Mouse (Mus musculus) layer of hippocampus, adult 8-10 months (tissue): ENCODE measurements at regions not wholly inside any gene's neighbourhood (a gene's known extent, or its start where the extent isn't known, plus 50 kb on each side); places are given as distances from the start of the nearest gene placed in this dataset.
A peak's percentile ranks its signal among the peaks of the same experiment; 100 is the strongest.

Experiments used
- DNase-seq, 2 experiments: peaks; one replicate each; pipeline ENCODE4 v3.0.0; 2022; ENCODE audit warnings: low spot score in 2 of 2

DNA sequence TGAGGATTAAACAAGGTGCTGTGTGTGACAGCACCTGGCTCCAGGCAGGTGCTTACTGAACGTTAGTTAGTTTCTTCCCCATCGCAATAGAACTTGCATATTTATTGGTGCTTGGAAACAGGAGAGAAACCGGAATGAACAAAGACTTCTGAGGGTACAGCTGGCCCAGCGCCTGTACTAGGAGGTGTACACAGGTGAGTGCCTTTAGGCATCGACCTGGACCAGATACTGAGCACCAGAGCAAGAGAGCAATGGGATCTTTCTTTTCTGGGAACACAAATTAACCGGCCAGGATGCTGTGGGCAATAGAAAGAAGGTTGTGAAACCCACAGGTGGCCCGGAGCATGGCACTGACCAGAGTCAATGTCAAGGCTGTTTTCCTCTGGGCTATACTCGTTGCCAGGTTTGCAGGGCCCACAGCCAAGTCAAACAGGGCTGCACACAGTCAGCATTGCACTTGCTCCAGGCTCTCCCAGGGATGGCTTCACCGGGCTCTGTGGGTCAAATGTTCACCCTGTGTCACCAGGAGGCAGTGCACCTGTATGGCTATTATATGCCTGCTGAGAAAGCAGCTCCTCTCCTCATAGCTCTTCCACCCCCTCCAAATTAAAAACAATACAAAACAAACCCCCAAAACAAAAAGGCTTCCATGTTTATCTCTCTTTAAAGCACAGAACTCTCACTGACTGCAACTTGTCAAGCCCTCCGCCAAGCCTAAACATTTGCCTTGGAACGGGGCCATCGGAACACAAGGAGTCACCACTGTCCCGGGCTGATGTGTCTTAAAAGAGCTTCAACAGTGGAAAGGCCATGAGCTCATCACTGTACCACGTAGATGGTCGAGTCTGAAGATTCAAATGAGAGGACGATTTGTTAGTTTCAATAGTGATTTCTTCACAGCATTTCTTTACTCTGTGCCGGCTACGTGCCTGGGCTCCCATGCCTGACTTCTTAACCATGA lies 629.1 kb downstream of the Rnf144a start:
- no peak for DNase-seq

DNA sequence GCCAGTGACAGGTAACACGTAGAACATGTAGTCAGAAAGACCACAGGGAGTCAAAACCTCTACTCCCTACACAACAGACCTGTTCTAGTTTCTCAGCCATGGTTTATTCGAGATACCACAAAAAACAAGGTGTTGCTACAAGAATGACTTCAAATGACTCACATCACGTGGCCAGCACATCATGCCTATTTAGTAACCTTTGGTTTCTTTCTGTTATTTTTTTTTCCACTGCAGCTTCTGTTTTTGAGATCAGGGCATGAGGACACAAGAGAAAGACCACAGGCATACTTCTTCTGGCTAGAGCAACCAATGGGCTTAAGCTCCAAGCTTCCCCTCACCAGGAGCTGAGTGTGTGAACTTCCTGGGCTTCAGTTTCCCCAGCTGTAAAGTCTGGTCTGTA lies 630.7 kb downstream of the Rnf144a start:
- DNase-seq: no peak

DNA sequence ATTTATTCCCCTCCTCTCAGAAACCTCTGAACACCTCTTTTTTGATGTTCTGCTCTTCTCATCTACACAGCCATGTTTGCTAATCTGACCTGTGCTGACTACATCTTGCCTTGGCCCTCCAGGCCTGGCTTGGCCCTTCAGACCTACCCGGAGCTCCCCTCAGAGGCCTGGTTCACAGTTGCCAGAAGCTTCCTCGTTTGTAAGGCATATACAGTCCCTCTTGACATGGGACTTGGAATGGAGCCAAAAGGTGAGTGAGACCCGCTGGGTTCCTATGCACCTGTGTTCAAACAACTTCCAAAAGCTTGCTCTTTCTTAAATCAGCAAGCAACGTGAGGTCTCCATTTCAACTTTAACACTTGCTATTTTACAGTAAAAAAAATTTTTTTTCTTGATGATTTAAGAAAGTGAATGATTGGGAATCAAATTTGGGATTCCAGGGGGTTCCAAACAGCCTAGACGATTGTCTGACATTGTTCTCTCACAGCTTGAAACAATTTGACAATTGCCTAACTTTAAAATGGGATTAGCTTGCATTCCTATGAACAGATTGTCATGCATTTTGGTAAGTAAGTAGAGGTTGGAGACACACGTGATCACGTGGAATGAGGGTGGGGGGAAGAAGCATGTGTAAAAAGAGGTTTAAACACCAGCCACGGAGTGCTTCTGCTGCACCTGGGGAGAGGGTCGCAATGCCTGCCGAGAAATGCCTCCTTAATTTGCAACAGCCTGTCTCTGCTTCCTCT lies 631.9 kb downstream of the Rnf144a start:
- DNase-seq: no peak

DNA sequence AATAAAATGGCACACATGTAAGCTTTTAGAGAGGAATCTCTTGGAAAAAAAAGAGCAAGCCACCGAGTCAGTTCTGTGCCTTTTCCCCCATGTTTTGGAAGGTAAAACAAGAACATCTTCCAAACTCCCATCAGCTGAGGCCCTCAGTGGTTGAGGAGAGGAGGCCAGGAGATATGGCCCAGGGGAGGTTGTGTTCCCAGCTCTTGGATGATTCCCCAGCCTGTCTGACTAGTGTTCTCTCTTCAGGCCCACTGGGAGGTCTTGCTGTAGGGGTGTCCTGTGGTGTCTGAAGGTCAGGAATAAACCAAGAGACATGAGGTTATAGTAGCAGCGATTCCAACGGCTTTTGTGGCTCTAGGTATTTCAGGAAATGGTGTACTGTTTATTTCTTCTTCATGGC lies 643.2 kb downstream of the Rnf144a start:
- no peak for DNase-seq

- no peak for DNase-seq
These were observed 646.4 kb downstream of the Rnf144a start for GRCm38 (mm10) chr12:25768644-25769043.

- no peak for DNase-seq
These were observed 652.0 kb downstream of the Rnf144a start for GRCm38 (mm10) chr12:25763061-25763460.

DNA sequence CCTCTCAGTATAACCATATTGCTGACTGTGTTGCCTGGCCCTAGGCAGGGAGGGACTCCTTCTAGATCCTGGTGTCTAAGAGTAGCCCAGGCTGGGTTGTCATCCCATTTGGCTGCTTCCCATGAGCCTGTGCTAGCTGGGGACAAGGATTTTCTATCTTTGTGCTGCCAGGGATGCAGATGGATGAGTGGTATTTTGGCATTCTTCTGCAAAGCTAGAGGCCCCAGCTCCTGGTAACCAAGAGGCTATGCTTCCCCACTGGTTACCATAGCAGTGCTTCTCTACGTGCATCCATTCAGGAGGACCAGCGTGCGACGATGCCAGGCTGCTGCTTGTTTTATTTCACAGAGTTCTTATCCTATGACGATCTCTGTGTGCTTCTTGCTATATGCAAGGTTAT lies 658.0 kb downstream of the Rnf144a start:
- DNase-seq: peak; percentile 30 to 33

DNA sequence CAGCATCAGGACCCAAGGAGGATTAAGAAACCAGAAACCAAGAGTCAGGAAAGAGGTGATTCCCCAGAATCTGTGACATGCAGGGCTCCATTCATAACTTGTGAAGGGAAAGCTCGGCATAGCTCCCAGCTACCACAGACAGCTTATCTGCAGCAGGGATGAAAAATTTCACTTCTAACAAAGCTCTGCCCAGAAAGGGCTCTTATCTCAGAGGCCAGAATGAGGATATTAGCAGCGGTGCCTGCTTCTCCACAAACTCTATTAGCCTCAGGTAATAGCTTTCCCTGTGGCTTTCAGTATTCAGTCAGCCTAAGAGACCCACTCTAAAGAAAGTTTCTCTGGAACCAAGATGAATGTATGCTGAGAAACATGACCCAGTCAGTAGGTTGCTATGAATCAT lies 636.9 kb upstream of the Id2 start:
- no peak for DNase-seq

DNA sequence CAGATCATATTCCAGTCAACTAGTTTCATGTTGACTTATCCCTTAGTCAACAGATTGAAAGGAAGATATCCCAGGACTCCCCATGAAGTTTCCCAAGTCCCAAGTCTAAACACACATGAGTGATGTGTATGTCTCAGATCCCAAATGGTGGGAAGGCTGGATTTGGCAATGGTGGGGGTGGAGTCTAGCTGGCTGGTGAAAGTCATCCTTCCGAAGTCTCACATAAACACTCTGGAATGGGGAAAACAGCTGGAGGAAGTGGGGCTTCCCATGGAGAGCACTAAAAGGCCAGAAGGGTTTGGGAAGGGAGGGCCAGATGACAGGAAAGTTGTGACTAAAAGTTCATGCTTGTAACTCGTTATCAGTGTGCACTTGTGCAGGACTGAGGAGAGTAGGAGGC lies 628.8 kb upstream of the Id2 start:
- DNase-seq: no peak

DNA sequence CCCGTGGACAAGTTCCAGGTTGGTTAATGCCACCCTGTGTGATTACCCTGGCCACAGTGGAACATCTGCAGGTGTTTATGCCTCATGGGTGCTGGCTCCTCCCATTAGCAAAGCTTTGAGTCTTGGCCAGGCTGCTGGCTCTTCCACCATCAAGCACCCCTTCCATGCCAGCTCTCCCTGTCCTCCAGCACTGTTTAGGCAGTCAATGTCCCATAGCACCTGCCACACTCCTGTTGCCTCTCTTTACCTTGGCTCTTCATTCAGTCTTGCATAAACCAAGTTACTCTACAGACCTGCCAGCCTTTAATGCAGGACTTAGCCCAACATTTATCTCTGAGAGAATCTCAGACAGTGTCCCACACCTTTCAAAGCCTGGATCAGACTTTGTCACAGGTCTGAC lies 614.2 kb upstream of the Id2 start:
- DNase-seq: no peak

DNA sequence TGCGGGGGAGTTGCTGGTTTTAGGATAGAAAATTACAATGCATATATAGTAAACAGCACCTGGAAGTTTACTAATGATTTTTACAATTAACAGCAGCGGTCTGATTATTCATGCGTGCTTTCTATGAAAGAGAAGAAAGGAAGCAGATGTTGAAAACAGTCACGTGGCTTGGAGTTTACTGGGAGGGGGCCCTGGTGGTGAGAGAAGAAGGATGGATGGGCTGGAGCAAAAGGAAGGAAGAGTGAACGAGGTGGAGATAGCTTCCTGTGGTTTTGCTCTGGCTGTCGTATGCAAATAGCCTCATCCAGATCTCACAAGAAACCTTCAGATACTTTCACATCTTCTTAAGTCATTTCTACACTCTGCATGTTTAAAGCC lies 606.1 kb upstream of the Id2 start:
- DNase-seq: no peak

DNA sequence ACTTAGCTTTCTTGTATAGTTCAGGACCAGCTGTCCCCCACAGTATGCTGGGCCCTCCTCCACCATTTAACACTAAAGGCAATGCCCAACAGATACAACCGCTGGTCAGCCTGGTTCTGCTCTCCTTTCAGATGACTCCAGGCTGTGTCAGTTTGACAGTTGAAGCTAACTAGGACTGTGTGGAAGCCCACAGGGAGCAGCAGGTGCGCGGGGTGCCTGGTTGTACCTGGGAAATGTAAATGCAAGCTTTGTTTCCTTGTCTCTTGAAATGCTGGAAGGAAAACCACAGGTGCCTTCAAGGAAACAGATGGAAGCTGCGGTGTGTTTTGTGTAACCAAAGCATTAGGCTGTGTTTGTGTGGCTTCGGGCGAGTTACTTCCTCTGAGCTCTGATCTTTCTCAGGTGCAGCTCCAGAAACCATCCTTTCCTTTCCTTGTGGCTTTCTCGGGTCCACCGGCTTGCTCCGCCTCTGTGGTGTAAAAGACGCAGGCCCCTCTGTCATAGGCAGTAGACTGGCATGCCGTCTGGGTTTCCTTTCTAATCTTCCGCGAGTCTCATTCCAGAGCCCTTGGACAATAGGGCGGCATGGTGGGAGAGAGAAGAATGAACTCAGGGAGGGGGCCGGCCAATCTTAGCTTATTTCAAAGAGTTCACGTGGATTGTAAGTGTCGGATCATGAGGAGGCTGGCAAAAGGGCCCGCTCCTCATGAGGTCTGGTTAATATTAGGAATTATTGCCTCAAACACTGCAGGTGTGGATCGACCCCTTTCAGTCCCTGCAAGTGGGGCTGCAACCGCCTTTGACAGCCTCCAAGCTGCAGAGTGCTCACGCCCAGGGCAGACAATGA lies 605.5 kb upstream of the Id2 start:
- no peak for DNase-seq

DNA sequence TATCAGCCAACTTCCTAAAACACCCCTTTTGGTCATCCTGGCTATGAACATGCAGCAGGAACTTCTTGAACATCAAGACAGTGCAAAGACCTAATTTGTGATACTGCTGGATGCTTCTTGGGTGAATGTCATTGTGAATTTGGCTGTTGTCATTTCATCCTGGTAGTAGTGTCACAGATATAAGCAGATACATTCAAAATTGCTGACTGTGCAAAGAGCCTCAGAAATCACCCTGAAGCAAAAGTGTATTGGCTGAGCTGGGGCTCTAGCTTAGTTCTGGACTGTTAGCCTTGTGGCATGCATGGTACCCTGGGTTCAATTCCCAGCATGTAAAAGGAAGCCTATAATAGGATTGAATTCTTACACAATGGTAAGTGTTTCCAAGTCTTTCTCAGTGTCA lies 590.1 kb upstream of the Id2 start:
- DNase-seq: no peak

- DNase-seq: no peak
These were observed 579.7 kb upstream of the Id2 start for GRCm38 (mm10) chr12:25676631-25677030.

- DNase-seq: no peak
These were observed 571.4 kb upstream of the Id2 start for GRCm38 (mm10) chr12:25668336-25668735.

DNA sequence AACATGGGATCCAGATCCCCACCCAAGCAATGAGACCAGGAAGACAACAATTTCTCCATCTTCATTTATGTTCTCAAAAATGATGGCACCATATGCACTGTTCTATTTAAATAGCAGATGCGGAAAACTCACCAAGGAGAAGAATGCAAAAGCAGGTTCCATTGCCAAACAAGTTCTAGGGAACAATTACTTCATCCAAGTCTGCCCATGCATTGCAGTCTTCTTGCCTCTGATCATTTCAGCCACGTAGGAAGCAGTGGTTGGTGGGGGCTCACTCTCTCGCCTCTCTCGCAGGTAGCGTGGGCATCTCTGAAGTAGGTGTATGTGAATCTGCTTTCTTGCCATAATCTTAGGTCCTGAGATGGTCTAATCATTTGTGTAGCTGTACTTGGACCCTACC lies 557.5 kb upstream of the Id2 start:
- no peak for DNase-seq

DNA sequence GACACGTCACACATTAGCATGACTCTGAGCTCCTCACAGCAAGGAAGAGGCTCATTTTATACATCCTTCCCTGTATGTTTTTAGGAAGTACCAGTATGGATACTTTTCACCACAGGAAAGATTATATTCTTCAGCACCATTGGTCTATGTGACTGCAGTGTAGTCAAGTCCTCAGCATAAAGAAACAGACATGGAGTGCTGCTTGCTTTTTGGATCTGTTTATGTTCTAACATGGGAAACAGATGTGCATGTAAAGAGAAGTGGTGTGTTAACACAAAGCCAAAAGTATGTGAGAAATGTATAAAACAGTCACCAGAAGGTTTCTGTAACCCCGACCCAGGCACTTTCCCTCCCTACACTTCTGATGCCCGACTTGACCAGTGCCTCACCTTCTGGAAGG lies 553.3 kb upstream of the Id2 start:
- no peak for DNase-seq

GRCm38 (mm10) chr12:25628081-25628480 lies 531.1 kb upstream of the Id2 start:
- DNase-seq: no peak

DNA sequence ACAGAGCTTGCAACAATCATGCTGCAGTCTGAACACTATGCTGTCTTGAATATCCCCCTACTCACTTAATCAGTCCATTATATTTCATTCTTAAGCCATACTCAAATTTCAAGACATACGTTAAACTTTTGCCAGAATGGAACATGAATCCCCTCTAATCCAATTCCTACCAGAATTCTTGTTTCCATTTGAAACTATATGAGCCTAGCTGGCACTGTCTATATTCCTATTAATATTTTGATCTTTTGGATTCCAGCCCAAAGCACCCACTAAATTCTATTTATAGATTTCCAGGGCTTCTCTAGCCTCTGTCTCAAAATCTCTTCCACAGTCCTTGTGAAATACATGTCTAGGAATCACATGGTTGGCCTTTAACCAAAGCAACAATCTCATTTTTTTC lies 528.9 kb upstream of the Id2 start:
- no peak for DNase-seq

DNA sequence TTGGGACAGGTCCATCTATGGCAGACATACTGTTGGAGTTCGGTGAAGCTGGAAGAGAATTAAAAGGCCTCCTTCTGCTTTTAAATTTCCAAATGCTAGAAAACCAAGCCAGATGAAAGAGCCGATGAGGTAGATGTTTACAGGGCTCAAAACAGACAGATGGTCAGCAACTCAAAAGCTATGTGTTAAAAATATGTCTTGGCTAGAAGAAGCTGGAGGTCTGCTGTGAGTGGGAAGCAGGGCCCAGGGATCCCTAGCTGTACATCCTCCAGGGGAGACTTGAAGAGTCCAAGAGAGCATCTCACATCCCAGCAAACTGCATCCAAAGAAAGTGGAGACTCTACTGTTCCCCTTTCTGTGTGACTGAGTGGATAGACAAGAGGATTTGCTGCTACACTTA lies 526.5 kb upstream of the Id2 start:
- DNase-seq: peak; percentile 8 to 28

GRCm38 (mm10) chr12:25621142-25621541 lies 524.2 kb upstream of the Id2 start:
- no peak for DNase-seq

GRCm38 (mm10) chr12:25617521-25617920 lies 520.6 kb upstream of the Id2 start:
- no peak for DNase-seq
